Mouse (Mus musculus) heart, postnatal 0 days (tissue): ENCODE measurements at regions not wholly inside any gene's neighbourhood (a gene's known extent, or its start where the extent isn't known, plus 50 kb on each side); places are given as distances from the start of the nearest gene placed in this dataset.

Source experiments
- CTCF ChIP-seq: IDR thresholded peaks from 2 replicates; pipeline ENCODE4 v1.5.1; 2016; ENCODE audit warnings: antibody characterized with exemption, control low read depth, low read depth
- EP300 ChIP-seq: IDR thresholded peaks from 2 replicates; pipeline ENCODE4 v1.6.1; 2016; ENCODE audit warnings: antibody characterized with exemption, low read depth

DNA sequence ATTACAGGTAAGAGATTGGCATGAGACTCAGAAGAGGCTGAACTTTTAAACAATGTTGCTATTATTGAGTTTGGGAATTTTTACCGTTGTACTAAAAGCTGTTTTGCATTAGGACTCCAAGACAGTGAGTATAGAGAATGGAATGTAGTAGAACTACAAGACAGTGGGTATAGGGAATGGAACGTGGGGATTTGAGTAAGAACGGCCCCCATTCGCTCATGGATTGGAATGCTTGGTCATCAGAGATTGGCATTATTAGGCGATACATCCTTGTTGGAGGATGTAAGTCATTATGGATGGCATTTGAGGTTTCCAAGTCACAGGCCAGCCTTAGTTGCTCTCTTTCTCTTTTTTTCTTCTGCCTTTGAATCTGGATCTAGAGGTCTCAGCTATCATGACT, 324.0 kb upstream of the 2610001J05Rik start:
- TF ChIP-seq CTCF: no peak
- TF ChIP-seq EP300: no peak
